Mouse (Mus musculus) intestine, postnatal 0 days (tissue): Measurements from ENCODE around the gene Gper1. TPM values are rescaled to one million over a fixed set of nuclear protein-coding genes. Genes with fewer than 3 reads are reported as not detected.
"Not testable (repeated sequence)": the region's sequence is repeated elsewhere in the genome, so short reads cannot be mapped to it uniquely, and the experiment has no call there.

Experiments used
- ATAC-seq: fragments of 200-750 bp; cut with Nextera tagmentation; 2 replicates; pipeline ENCODE4 v1.8.0; 2017; ENCODE audit warnings: mild to moderate bottlenecking, moderate TSS enrichment, moderate library complexity
- H3K27ac ChIP-seq: fragments of 300-500 bp; sonication (generic); 2 replicates; pipeline ENCODE4 v1.5.1; 2014; ENCODE audit warnings: mild to moderate bottlenecking, low read depth, low read length, moderate library complexity
- H3K27me3 ChIP-seq: fragments of 300-500 bp; sonication (generic); replicated peaks from 2 replicates; pipeline ENCODE4 v1.6.1; 2014; ENCODE audit warnings: low read length, mixed read lengths; ENCODE audit not compliant: control insufficient read depth, insufficient read depth
- H3K36me3 ChIP-seq: fragments of 300-500 bp; sonication (generic); 2 replicates; pipeline ENCODE4 v1.6.1; 2014; ENCODE audit warnings: mild to moderate bottlenecking, moderate library complexity; ENCODE audit not compliant: control insufficient read depth, insufficient read depth
- H3K4me1 ChIP-seq: fragments of 300-500 bp; sonication (generic); replicated peaks from 2 replicates; pipeline ENCODE4 v1.6.1; 2014; ENCODE audit warnings: antibody characterized with exemption, low read length, mixed read lengths; ENCODE audit not compliant: control insufficient read depth, insufficient read depth
- H3K4me2 ChIP-seq: fragments of 300-500 bp; sonication (generic); replicated peaks from 2 replicates; pipeline ENCODE4 v1.6.1; 2014; ENCODE audit warnings: low read depth, mild to moderate bottlenecking, moderate library complexity
- H3K4me3 ChIP-seq: fragments of 300-500 bp; sonication (generic); 2 replicates; pipeline ENCODE4 v1.5.1; 2014; ENCODE audit warnings: low read depth, low read length
- H3K9ac ChIP-seq: fragments of 300-500 bp; sonication (generic); 2 replicates; pipeline ENCODE4 v1.6.1; 2014; ENCODE audit warnings: mild to moderate bottlenecking, low read depth, low read length
- H3K9me3 ChIP-seq: fragments of 300-500 bp; sonication (generic); 2 replicates; pipeline ENCODE4 v1.6.1; 2016; ENCODE audit warnings: mixed run types; ENCODE audit not compliant: control insufficient read depth
- CTCF ChIP-seq: sonication (generic); IDR thresholded peaks from 2 replicates; pipeline ENCODE4 v1.5.1; 2016; ENCODE audit warnings: low read depth, mild to moderate bottlenecking, control low read depth, antibody characterized with exemption, moderate library complexity
- WGBS: fragments of 180-500 bp; shearing (Covaris S2); extraction: QIAGEN DNeasy Blood & Tissue Kit; methylation state at CpG from one replicate; pipeline ENCODE4 v1.1.7; 2014; 5-methylcytosine and 5-hydroxymethylcytosine counted together
- polyA plus RNA-seq: library from polyadenylated mRNA; unstranded; fragments of >200 nt; fragmentation: Nextera tagmentation; extraction: Ambion mirVana; gene quantifications from 2 replicates; pipeline ENCODE4 v1.2.1, GENCODE M21; 2015

Gene Gper1
- polyA plus RNA-seq, 1 experiment from 2014 or later, result 1.1 TPM

- Histone ChIP-seq H3K9me3 (no peaks in the 10 kb centered on the region), H3K27me3 (no peaks in the 10 kb centered on the region), H3K4me1 (peaks cover 5% of the 10 kb centered on the region), H3K4me3 (no peak overlapping the region), H3K4me2 (no peak overlapping the region; the same call in 1 of the 2 replicates), H3K36me3 (peaks cover 8% of the 10 kb centered on the region; the same call in 1 of the 2 replicates), H3K27ac (no peak overlapping the region), H3K9ac (no peak overlapping the region)
- ATAC-seq, result peak; percentile 42; the same call in 1 of the 2 replicates
- WGBS, result 8% methylated on average over 6 of the region's 6 CpGs
- no peak for TF ChIP-seq CTCF
Measured at GRCm38 (mm10) chr5:139389676-139390061, 33.3 kb upstream of the Gper1 start.

GRCm38 (mm10) chr5:139390324-139391119 is 32.4 kb upstream of the Gper1 start:
- not testable (repeated sequence) for H3K9ac ChIP-seq
- 80% methylated on average over 5 of the region's 5 CpGs for WGBS

GRCm38 (mm10) chr5:139391309-139391990 is 31.5 kb upstream of the Gper1 start:
- peaks cover 8% of the 10 kb centered on the region; the same call in 1 of the 2 replicates for H3K36me3 ChIP-seq
- no peak overlapping the region for H3K27ac ChIP-seq
- ATAC-seq, result no peak
- no peak for TF ChIP-seq CTCF
- no peaks in the 10 kb centered on the region for H3K27me3 ChIP-seq
- peaks cover 5% of the 10 kb centered on the region for H3K4me1 ChIP-seq
- H3K4me2 ChIP-seq, result no peak overlapping the region
- H3K4me3 ChIP-seq, result no peak overlapping the region
- H3K9me3 ChIP-seq, result no peaks in the 10 kb centered on the region
- H3K9ac ChIP-seq, result no peak overlapping the region
- 80% methylated on average over 11 of the region's 11 CpGs for WGBS

More at GRCm38 (mm10) chr5:139390324-139391119, 32.4 kb upstream of the Gper1 start:
- H3K36me3 ChIP-seq, H3K9me3 ChIP-seq, H3K27me3 ChIP-seq, H3K27ac ChIP-seq, H3K4me1 ChIP-seq, H3K4me3 ChIP-seq, H3K4me2 ChIP-seq, ATAC-seq: not testable (repeated sequence)

DNA sequence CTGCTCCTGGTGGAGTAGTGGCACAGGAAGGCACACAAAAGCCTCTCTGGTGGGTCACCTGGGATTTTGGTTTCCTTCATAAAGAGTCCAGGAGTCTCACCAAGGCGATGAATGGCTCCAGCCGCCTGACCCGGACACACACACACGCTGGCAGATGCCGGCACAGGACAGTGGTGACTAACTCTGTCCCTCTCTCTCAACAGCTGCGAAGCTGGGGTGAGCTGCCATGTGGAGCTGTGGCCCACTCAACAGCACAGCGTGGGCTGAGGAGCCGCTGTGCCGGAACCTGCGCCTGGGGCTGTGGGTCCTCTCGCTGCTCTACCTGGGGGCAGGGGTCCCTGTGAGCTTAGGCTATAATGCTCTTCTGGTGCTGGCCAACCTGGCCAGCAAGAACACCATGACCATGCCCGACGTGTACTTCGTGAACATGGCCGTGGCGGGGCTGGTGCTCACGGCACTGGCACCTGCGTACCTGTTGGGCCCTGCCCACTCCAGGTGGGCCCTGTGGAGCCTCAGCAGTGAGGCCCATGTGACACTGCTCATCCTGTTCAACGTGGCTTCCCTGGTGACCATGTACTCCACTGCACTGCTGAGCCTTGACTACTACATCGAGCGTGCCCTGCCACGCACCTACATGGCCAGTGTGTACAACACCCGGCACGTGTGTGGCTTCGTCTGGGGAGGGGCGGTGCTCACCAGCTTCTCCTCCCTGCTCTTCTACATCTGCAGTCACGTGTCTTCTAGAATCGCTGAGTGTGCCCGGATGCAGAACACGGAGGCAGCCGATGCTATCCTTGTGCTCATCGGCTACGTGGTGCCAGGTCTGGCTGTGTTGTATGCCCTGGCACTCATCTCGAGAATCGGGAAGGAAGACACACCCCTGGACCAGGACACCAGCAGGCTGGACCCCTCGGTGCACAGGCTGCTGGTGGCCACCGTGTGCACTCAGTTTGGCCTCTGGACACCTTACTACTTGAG is 30.4 kb upstream of the Gper1 start:
- Histone ChIP-seq H3K4me1 (peaks cover 5% of the 10 kb centered on the region), H3K4me3 (no peak overlapping the region), H3K27me3 (no peaks in the 10 kb centered on the region), H3K36me3 (peaks cover 8% of the 10 kb centered on the region; the same call in 1 of the 2 replicates), H3K9me3 (no peaks in the 10 kb centered on the region), H3K4me2 (no peak overlapping the region), H3K9ac (no peak overlapping the region), H3K27ac (no peak overlapping the region)
- no peak for TF ChIP-seq CTCF
- ATAC-seq, result no peak
- 91% methylated on average over 37 of the region's 37 CpGs for WGBS

GRCm38 (mm10) chr5:139393197-139393588 is 29.8 kb upstream of the Gper1 start:
- ATAC-seq, result no peak
- H3K4me2 ChIP-seq, result no peak overlapping the region
- H3K9me3 ChIP-seq, result no peaks in the 10 kb centered on the region
- WGBS, result 91% methylated on average over 16 of the region's 16 CpGs
- TF ChIP-seq CTCF, result no peak
- no peak overlapping the region for H3K9ac ChIP-seq
- H3K27me3 ChIP-seq, result no peaks in the 10 kb centered on the region
- no peak overlapping the region for H3K4me3 ChIP-seq
- peaks cover 5% of the 10 kb centered on the region for H3K4me1 ChIP-seq
- H3K27ac ChIP-seq, result no peak overlapping the region
- peaks cover 8% of the 10 kb centered on the region; the same call in 1 of the 2 replicates for H3K36me3 ChIP-seq
